Mouse (Mus musculus) colon, adult 2 months (tissue): ENCODE data around the gene Tbc1d5. TPM values are rescaled to one million over a fixed set of nuclear protein-coding genes. Genes with fewer than 3 reads are reported as not detected.

ENCODE experiments used
- polyA plus RNA-seq: library from polyadenylated mRNA; depleted of rRNA; stranded (reverse); fragments of >200 nt; gene quantifications from 2 replicates; pipeline ENCODE4 v1.2.3, GENCODE M21; 2012; rRNA removed

The Tbc1d5 gene
- polyA plus RNA-seq: 5.7 and 6.5 TPM in 2 replicates

GRCm38 (mm10) chr17:51179195-51179953, at the start of gene Tbc1d5:
TSS of gene Tbc1d5 (minus strand) at chr17:51179352.

